Mouse (Mus musculus) small intestine, adult 2 months (tissue): ENCODE results near the gene Tssk6. TPM values are rescaled to one million over a fixed set of nuclear protein-coding genes. Genes with fewer than 3 reads are reported as not detected.

ENCODE experiments used
- H3K27ac ChIP-seq: fragments of 200-500 bp; 2 replicates; pipeline ENCODE4 v1.5.1; 2012; ENCODE audit warnings: low read depth, low read length, control low read depth, inconsistent platforms; ENCODE audit not compliant: insufficient read depth
- H3K27me3 ChIP-seq: fragments of 200-500 bp; 2 replicates; pipeline ENCODE4 v1.6.1; 2012; ENCODE audit warnings: mild to moderate bottlenecking, moderate library complexity, low read length, inconsistent platforms; ENCODE audit not compliant: control insufficient read depth, insufficient read depth
- H3K36me3 ChIP-seq: fragments of 200-500 bp; 2 replicates; pipeline ENCODE4 v1.6.1; 2012; ENCODE audit warnings: mild to moderate bottlenecking, low read length, control low read depth, inconsistent platforms; ENCODE audit not compliant: control insufficient read depth, insufficient read depth
- H3K4me1 ChIP-seq: fragments of 200-500 bp; 2 replicates; pipeline ENCODE4 v1.6.1; 2012; ENCODE audit warnings: low read length, inconsistent platforms, mixed read lengths; ENCODE audit not compliant: control insufficient read depth, insufficient read depth, insufficient read length
- H3K4me3 ChIP-seq: fragments of 200-500 bp; 2 replicates; pipeline ENCODE4 v1.5.1; 2012; ENCODE audit warnings: low read depth, mild to moderate bottlenecking, control low read depth, inconsistent platforms, low read length, moderate library complexity
- CTCF ChIP-seq: fragments of 200-500 bp; IDR thresholded peaks from 2 replicates; pipeline ENCODE4 v1.5.1; 2012; ENCODE audit warnings: low read depth, mild to moderate bottlenecking, control low read depth, inconsistent platforms, low read length, moderate library complexity, mixed read lengths; ENCODE audit not compliant: insufficient replicate concordance, insufficient read length; ENCODE audit errors: extremely low read depth
- POLR2A ChIP-seq: fragments of 200-500 bp; IDR thresholded peaks from 2 replicates; pipeline ENCODE4 v1.6.1; 2012; ENCODE audit warnings: low read depth, mild to moderate bottlenecking, control low read depth, inconsistent platforms, low read length, moderate library complexity
- WGBS: fragments of 180-500 bp; shearing (Covaris S2); methylation state at CpG from one replicate; pipeline ENCODE4 v1.1.7; 2018; 5-methylcytosine and 5-hydroxymethylcytosine counted together
- polyA plus RNA-seq: library from polyadenylated mRNA; depleted of rRNA; stranded (reverse); fragments of >200 nt; gene quantifications from 2 replicates; pipeline ENCODE4 v1.2.3, GENCODE M21; 2012

Tssk6 gene
- polyA plus RNA-seq, 1 experiment, result 1.9 TPM

- no peak overlapping the region for H3K27ac ChIP-seq
- no peak for TF ChIP-seq CTCF
- TF ChIP-seq POLR2A, result no peak
- H3K4me3 ChIP-seq, result no peak overlapping the region
- no peaks in the 10 kb centered on the region for H3K27me3 ChIP-seq
- WGBS, result 87% methylated on average over 8 of the region's 8 CpGs
- peaks cover 11% of the 10 kb centered on the region for H3K36me3 ChIP-seq
- peaks cover 15% of the 10 kb centered on the region for H3K4me1 ChIP-seq
Observed at GRCm38 (mm10) chr8:69904096-69904495, 2.1 kb downstream of the Tssk6 start.

GRCm38 (mm10) chr8:69906260-69906659 lies 4.3 kb downstream of the Tssk6 start:
- Histone ChIP-seq H3K4me1 (peaks cover 10% of the 10 kb centered on the region), H3K27me3 (no peaks in the 10 kb centered on the region), H3K36me3 (peaks cover 30% of the 10 kb centered on the region), H3K27ac (no peak overlapping the region), H3K4me3 (no peak overlapping the region)
- TF ChIP-seq POLR2A (no peak), CTCF (no peak)
- 91% methylated on average over 2 of the region's 2 CpGs for WGBS

GRCm38 (mm10) chr8:69907106-69907505 lies 5.1 kb downstream of the Tssk6 start:
- H3K4me1 ChIP-seq, result peaks cover 8% of the 10 kb centered on the region
- no peak overlapping the region for H3K4me3 ChIP-seq
- H3K27ac ChIP-seq, result no peak overlapping the region
- H3K36me3 ChIP-seq, result peaks cover 38% of the 10 kb centered on the region
- TF ChIP-seq POLR2A, result no peak
- TF ChIP-seq CTCF, result no peak
- WGBS, result 96% methylated on average over 2 of the region's 2 CpGs
- no peaks in the 10 kb centered on the region for H3K27me3 ChIP-seq

GRCm38 (mm10) chr8:69911917-69912316 lies 9.9 kb downstream of the Tssk6 start:
- Histone ChIP-seq H3K4me1 (no peaks in the 10 kb centered on the region; the same call in none of the 2 replicates), H3K27ac (no peak overlapping the region), H3K36me3 (peaks cover 76% of the 10 kb centered on the region), H3K4me3 (no peak overlapping the region), H3K27me3 (no peaks in the 10 kb centered on the region)
- no peak for TF ChIP-seq CTCF
- TF ChIP-seq POLR2A, result no peak
- WGBS, result 93% methylated on average over 13 of the region's 13 CpGs

- WGBS, result 94% methylated on average over 12 of the region's 12 CpGs
- TF ChIP-seq POLR2A, result no peak
- TF ChIP-seq CTCF, result no peak
- Histone ChIP-seq H3K36me3 (peaks cover 82% of the 10 kb centered on the region), H3K27ac (no peak overlapping the region), H3K4me1 (no peaks in the 10 kb centered on the region; the same call in none of the 2 replicates), H3K4me3 (no peak overlapping the region), H3K27me3 (no peaks in the 10 kb centered on the region)
Observed at GRCm38 (mm10) chr8:69912478-69913074, 10.6 kb downstream of the Tssk6 start.

- Histone ChIP-seq H3K36me3 (peaks cover 71% of the 10 kb centered on the region), H3K27ac (no peak overlapping the region), H3K4me1 (no peaks in the 10 kb centered on the region; the same call in none of the 2 replicates), H3K4me3 (no peak overlapping the region), H3K27me3 (no peaks in the 10 kb centered on the region)
- TF ChIP-seq CTCF (no peak), POLR2A (no peak)
- 82% methylated on average over 4 of the region's 4 CpGs for WGBS
Observed at GRCm38 (mm10) chr8:69914526-69914925, 12.5 kb downstream of the Tssk6 start.

GRCm38 (mm10) chr8:69915748-69916147 lies 13.8 kb downstream of the Tssk6 start:
- no peak for TF ChIP-seq CTCF
- no peak for TF ChIP-seq POLR2A
- Histone ChIP-seq H3K4me3 (no peak overlapping the region), H3K36me3 (peaks cover 59% of the 10 kb centered on the region), H3K4me1 (peaks cover 6% of the 10 kb centered on the region), H3K27me3 (no peaks in the 10 kb centered on the region), H3K27ac (no peak overlapping the region)
- 68% methylated on average over 5 of the region's 5 CpGs for WGBS
